In genomic region chr10:75940520-75940919, GRCm38 (mm10) we compare ENCODE assay signal across 14 mouse cellular contexts. TPM values are rescaled to one million over a fixed set of nuclear protein-coding genes. Genes with fewer than 3 reads are reported as not detected.
DNase-seq lines count a peak whose midpoint lies in the region; ATAC-seq lines count a peak whose summit lies in the region.
"Had no signal": no experiment of that assay in that cellular context is flagged by ENCODE, and none has a peak within 500 bp of the region (broad histone marks: within the 10 kb centered on the region; RNA-seq: fewer than 3 reads in every experiment).

TSS of gene Gm867 (minus strand) at chr10:75940672.

- H3K36me3 ChIP-seq in liver, embryonic 13.5 days = peaks cover 16% of the 10 kb centered on the region
- H3K36me3 ChIP-seq: midbrain, embryonic 12.5 days had no signal

- intact Hi-C loops in heart, postnatal 36 days (cut with DNase I) = no loop called here

- DNase-seq in heart, adult 11 months = peak; percentile 77
- DNase-seq in heart, postnatal 36 days = no peak
- DNase-seq in kidney, postnatal 14 days = peak; percentile 35
- no peak for DNase-seq in kidney, adult 9 months
- DNase-seq in ES-CJ7 (ENCODE audit: low read depth, low spot score) = peak; percentile 45
- DNase-seq in liver, embryonic 13.5 days = no peak
- DNase-seq in cerebellum, adult 8-10 months = no peak
- no peak for DNase-seq in thymus, postnatal 10 days (ENCODE audit: low spot score in 2 of 2)
- DNase-seq: cerebellum, adult 2 months; embryo, embryonic 11 days had no signal

- peak within 1 kb of the TSS; percentile 94 for H3K4me2 ChIP-seq in liver, embryonic 13.5 days
- H3K4me2 ChIP-seq: midbrain, embryonic 12.5 days had no signal

- no peak for ATAC-seq in liver, embryonic 13.5 days (ENCODE audit: low read depth)
- ATAC-seq: lung, postnatal 0 days had no signal

- peaks cover 62% of the 10 kb centered on the region for H3K4me1 ChIP-seq in liver, embryonic 13.5 days (replicated peaks)

- H3K9me3 ChIP-seq in liver, embryonic 13.5 days (replicated peaks) = no peaks in the 10 kb centered on the region
- H3K9me3 ChIP-seq: midbrain, embryonic 12.5 days had no signal

- peak within 1 kb of the TSS; percentile 95 for H3K27ac ChIP-seq in liver, embryonic 13.5 days
- H3K27ac ChIP-seq: layer of hippocampus, adult 2 months; midbrain, embryonic 12.5 days had no signal

- H3K4me3 ChIP-seq in liver, embryonic 13.5 days (replicated peaks) = peak within 1 kb of the TSS; percentile 80
- H3K4me3 ChIP-seq: layer of hippocampus, adult 2 months; midbrain, embryonic 12.5 days had no signal

- H3K9ac ChIP-seq in liver, embryonic 13.5 days = peak within 1 kb of the TSS; percentile 85
- H3K9ac ChIP-seq: midbrain, embryonic 12.5 days had no signal

- H3K27me3 ChIP-seq in liver, embryonic 13.5 days = peaks cover 3% of the 10 kb centered on the region

- 77% methylated on average over 5 of the region's 5 CpGs for WGBS in liver, embryonic 13.5 days (ENCODE audit: insufficient replicate concordance)

RNA-seq across cellular contexts. Expression of gene Gm867, which starts in this region (rescaled TPM):
- not detected for total RNA-seq in heart, postnatal 36 days (2021)
- 21.7 and 25.1 TPM in 2 replicates for polyA plus RNA-seq in liver, embryonic 13.5 days (2015; fragmentation: Nextera tagmentation; extraction: Ambion mirVana)
- total RNA-seq: left cerebral cortex, postnatal 25 days had no signal

Comparison
In these comparisons a context has a peak if more than half of its experiments do, and no peak if none do; other contexts are left out.
1. DNase-seq: peak in heart, adult 11 months (single experiment), kidney, postnatal 14 days (single experiment) and ES-CJ7 (single experiment); none in heart, postnatal 36 days (0 of 2), kidney, adult 9 months (single experiment), liver, embryonic 13.5 days (single experiment), cerebellum, adult 8-10 months (single experiment) and thymus, postnatal 10 days (0 of 2).